Mouse (Mus musculus) embryonic fibroblast, embryonic 13.5 days (primary cell): ENCODE measurements around the gene Sema4c. TPM values are rescaled to one million over a fixed set of nuclear protein-coding genes. Genes with fewer than 3 reads are reported as not detected.

ENCODE experiments used
- H3K27ac ChIP-seq: 2 replicates; pipeline ENCODE4 v1.5.1; 2012; ENCODE audit warnings: low read length, control low read depth, inconsistent platforms; ENCODE audit not compliant: insufficient read depth
- H3K4me1 ChIP-seq: 2 replicates; pipeline ENCODE4 v1.6.1; 2011; ENCODE audit warnings: low read length; ENCODE audit not compliant: control insufficient read depth, insufficient read depth
- H3K4me3 ChIP-seq: 2 replicates; pipeline ENCODE4 v1.5.1; 2011; ENCODE audit warnings: mild to moderate bottlenecking, control low read depth, low read length; ENCODE audit not compliant: insufficient read depth
- CTCF ChIP-seq: IDR thresholded peaks from 2 replicates; pipeline ENCODE4 v1.5.1; 2011; ENCODE audit warnings: mild to moderate bottlenecking, control low read depth, low read length, moderate library complexity, borderline replicate concordance; ENCODE audit not compliant: insufficient read depth
- POLR2A ChIP-seq: IDR thresholded peaks from 2 replicates; pipeline ENCODE4 v1.6.1; 2011; ENCODE audit warnings: low read depth, mild to moderate bottlenecking, control low read depth, low read length, moderate library complexity
- polyA plus RNA-seq: library from polyadenylated mRNA; stranded (reverse); fragments of >200 nt; gene quantifications from 2 replicates; pipeline ENCODE4 v1.2.4, GENCODE M21; 2011; ENCODE audit warnings: low read depth; ENCODE audit not compliant: missing spikeins, insufficient read length

The Sema4c gene
- polyA plus RNA-seq, 1 experiment = 20.5 TPM

GRCm38 (mm10) chr1:36530485-36530884 lies 27.7 kb downstream of the Sema4c start:
- TF ChIP-seq POLR2A (no peak), CTCF (no peak)
- Histone ChIP-seq H3K4me1 (no peaks in the 10 kb centered on the region), H3K4me3 (no peak overlapping the region), H3K27ac (no peak overlapping the region)

GRCm38 (mm10) chr1:36529875-36530274 lies 28.3 kb downstream of the Sema4c start:
- H3K4me1 ChIP-seq = no peaks in the 10 kb centered on the region
- H3K4me3 ChIP-seq = no peak overlapping the region
- H3K27ac ChIP-seq = no peak overlapping the region
- TF ChIP-seq POLR2A (no peak), CTCF (no peak)

DNA sequence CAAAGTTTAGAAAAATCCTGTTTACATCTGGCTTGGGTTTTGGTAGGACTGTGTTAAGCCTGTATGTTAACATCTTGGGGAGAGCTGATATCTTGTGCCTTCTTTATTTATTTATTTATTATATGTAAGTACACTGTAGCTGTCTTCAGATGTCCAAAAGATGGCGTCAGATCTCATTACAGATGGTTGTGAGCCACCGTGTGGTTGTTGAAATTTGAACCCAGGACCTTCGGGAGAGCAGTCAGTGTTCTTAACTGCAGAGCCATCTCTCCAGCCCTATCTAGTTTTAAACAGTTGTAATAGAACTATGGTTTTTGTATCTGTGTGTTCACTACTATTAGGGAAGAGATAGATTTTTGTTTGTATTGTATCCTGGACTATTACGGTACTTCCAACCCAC lies 28.9 kb downstream of the Sema4c start:
- Histone ChIP-seq H3K4me3 (no peak overlapping the region), H3K4me1 (no peaks in the 10 kb centered on the region), H3K27ac (no peak overlapping the region)
- TF ChIP-seq POLR2A (no peak), CTCF (no peak)

GRCm38 (mm10) chr1:36528351-36528750 lies 29.8 kb downstream of the Sema4c start:
- no peak for TF ChIP-seq CTCF
- TF ChIP-seq POLR2A = no peak
- Histone ChIP-seq H3K4me1 (no peaks in the 10 kb centered on the region), H3K4me3 (no peak overlapping the region), H3K27ac (no peak overlapping the region)

DNA sequence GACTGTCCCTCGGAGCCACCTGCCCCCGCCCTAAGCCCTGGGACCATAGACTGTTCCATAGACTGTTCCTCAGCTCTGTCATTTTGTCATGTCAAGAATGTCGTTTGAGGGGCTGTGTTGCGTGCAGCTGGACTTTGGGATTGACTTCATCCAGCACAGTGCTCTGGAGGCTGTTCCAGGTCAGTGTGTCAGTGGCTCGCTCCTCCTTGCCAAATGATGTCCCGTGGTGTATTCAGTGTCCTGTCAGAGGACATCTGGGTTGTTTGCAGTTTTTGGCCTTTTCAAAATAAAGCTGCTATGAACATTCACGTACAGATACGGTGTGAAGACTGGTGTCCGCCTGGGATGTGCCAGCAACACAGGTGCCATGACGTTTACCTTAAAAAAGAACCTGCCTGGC lies 31.2 kb downstream of the Sema4c start:
- Histone ChIP-seq H3K4me1 (no peaks in the 10 kb centered on the region), H3K27ac (no peak overlapping the region), H3K4me3 (no peak overlapping the region)
- no peak for TF ChIP-seq CTCF
- TF ChIP-seq POLR2A = no peak

DNA sequence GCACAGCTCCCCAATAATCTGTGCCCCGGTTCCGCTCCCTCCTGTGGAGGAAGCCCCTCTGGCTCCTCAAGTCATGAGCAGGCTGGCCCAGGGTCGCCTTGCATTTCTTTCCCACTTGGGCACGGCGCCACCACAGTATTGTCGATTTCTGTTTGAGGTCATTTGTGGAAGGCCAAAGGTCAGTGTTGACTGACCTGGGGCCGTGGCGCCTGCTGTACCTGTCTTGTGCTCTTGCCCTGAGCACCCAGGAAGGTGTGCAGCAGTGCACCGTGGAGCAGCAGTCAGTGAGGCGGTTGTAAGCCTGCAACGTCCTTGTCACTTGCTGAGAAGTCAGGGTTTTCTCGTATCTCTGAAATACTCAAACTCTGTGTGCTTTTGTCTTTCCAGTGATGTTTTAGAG lies 32.4 kb downstream of the Sema4c start:
- TF ChIP-seq CTCF (no peak), POLR2A (no peak)
- no peak overlapping the region for H3K4me3 ChIP-seq
- no peak overlapping the region for H3K27ac ChIP-seq
- H3K4me1 ChIP-seq = no peaks in the 10 kb centered on the region

GRCm38 (mm10) chr1:36524058-36524457 lies 34.1 kb downstream of the Sema4c start:
- Histone ChIP-seq H3K4me3 (no peak overlapping the region), H3K4me1 (no peaks in the 10 kb centered on the region), H3K27ac (no peak overlapping the region)
- TF ChIP-seq POLR2A = no peak
- no peak for TF ChIP-seq CTCF

GRCm38 (mm10) chr1:36523332-36524013 lies 34.7 kb downstream of the Sema4c start:
- H3K27ac ChIP-seq = no peak overlapping the region

GRCm38 (mm10) chr1:36522210-36522609 lies 35.9 kb downstream of the Sema4c start:
- no peak for TF ChIP-seq CTCF
- TF ChIP-seq POLR2A = no peak
- H3K4me3 ChIP-seq = no peak overlapping the region
- H3K4me1 ChIP-seq = peaks cover 7% of the 10 kb centered on the region; the same call in 1 of the 2 replicates
- H3K27ac ChIP-seq = no peak overlapping the region

More at GRCm38 (mm10) chr1:36523332-36524013, 34.7 kb downstream of the Sema4c start:
- TF ChIP-seq POLR2A (no peak), CTCF (no peak)
- Histone ChIP-seq H3K4me1 (0 out of 2 replicates have a peak, but pooled peaks cover under 1% of the 10 kb centered on the region), H3K4me3 (no peak overlapping the region)

DNA sequence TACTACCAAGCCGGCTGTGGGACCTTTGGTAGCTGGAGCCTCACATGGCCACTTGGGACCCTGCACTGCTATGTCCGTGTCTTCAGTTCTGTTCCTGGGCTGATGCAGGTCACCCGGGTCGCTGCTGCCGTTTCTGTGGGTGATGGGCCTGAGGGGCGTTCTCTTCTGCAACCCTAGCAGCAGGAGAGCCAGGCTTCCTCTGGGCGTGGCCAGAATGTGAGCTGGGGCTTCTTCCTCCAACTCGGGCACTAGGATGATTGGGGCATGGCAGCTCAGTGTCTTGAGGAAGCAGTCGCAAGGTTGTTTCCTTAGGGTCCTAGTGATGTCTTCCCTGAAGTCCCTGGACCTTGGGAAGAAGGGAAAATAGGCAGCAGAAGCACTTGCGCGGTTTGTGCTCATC lies 38.5 kb downstream of the Sema4c start:
- no peak for TF ChIP-seq CTCF
- no peak overlapping the region for H3K4me3 ChIP-seq
- H3K27ac ChIP-seq = no peak overlapping the region
- peaks cover 7% of the 10 kb centered on the region; the same call in 1 of the 2 replicates for H3K4me1 ChIP-seq
